ENCODE assay signal across 10 mouse cellular contexts in genomic region chr8:13036346-13036812, GRCm38 (mm10). TPM values are rescaled to one million over a fixed set of nuclear protein-coding genes. Genes with fewer than 3 reads are reported as not detected.
DNase-seq lines count a peak whose midpoint lies in the region; ATAC-seq and TF ChIP-seq lines count a peak whose summit lies in the region.
"Had no signal": no experiment of that assay in that cellular context is flagged by ENCODE, and none has a peak within 500 bp of the region (broad histone marks: within the 10 kb centered on the region; RNA-seq: fewer than 3 reads in every experiment).

No protein-coding gene starts in this region.

- H3K27me3 ChIP-seq in liver, adult 2 months (ENCODE audit: control insufficient read depth, insufficient read depth, low read length): no peaks in the 10 kb centered on the region
- H3K27me3 ChIP-seq in intestine, embryonic 16.5 days (replicated peaks; ENCODE audit: control insufficient read depth, insufficient read depth, low read length): no peaks in the 10 kb centered on the region

- TF ChIP-seq CTCF in liver, adult 2 months (IDR thresholded peaks at IDR 0.05; ENCODE audit: low read depth, low read length): no peak

- no peaks in the 10 kb centered on the region for H3K9me3 ChIP-seq in intestine, embryonic 16.5 days (ENCODE audit: control insufficient read depth, low read length)

- 22% methylated on average over 10 of the region's 10 CpGs for WGBS in liver, adult 2 months
- WGBS in intestine, embryonic 16.5 days: 85% methylated on average over 10 of the region's 10 CpGs

- peak; percentile 58 for ATAC-seq in granulocyte monocyte progenitor cell, adult 5-6 weeks (replicated peaks; ENCODE audit: poor library complexity, severe bottlenecking)
- ATAC-seq in intestine, embryonic 16.5 days: no peak

- H3K27ac ChIP-seq in liver, adult 2 months (replicated peaks; ENCODE audit: insufficient read depth, low read depth, low read length): peak overlapping the region; percentile 98
- no peak overlapping the region for H3K27ac ChIP-seq in intestine, embryonic 16.5 days (ENCODE audit: low read length)

- peaks cover 18% of the 10 kb centered on the region; the same call in 1 of the 2 replicates for H3K79me2 ChIP-seq in liver, adult 2 months (ENCODE audit: control insufficient read depth, insufficient read depth, low read length)

- DNase-seq in liver, adult 2 months (ENCODE audit: extremely low read depth, low read depth, low spot score): peak; percentile 97
- no peak for DNase-seq in liver
- peak; percentile 24 to 38 for DNase-seq in layer of hippocampus, postnatal 25 days (ENCODE audit: extremely low spot score in 1 of 2, low spot score in 1 of 2)
- DNase-seq in right cerebral cortex, adult 18-20 months: peak; percentile 56
- no peak for DNase-seq in thymus, postnatal 25 days
- DNase-seq in adrenal gland, adult 2 months: no peak
- DNase-seq: thymus, postnatal 4 days had no signal

- H3K4me2 ChIP-seq in intestine, embryonic 16.5 days (ENCODE audit: low read depth, low read length): no peak overlapping the region

- H3K9ac ChIP-seq in liver, adult 2 months (ENCODE audit: low read depth, low read length): peak overlapping the region; percentile 72
- H3K9ac ChIP-seq in intestine, embryonic 16.5 days (ENCODE audit: low read depth, low read length): no peak overlapping the region

- TF ChIP-seq POLR2A in liver, adult 2 months (IDR thresholded peaks at IDR 0.05; ENCODE audit: extremely low read depth, insufficient read depth, low read length): peak; percentile 27; the same call in 1 of the 2 replicates

- peaks cover 13% of the 10 kb centered on the region for H3K36me3 ChIP-seq in liver, adult 2 months (ENCODE audit: control insufficient read depth, insufficient read depth, low read length)
- H3K36me3 ChIP-seq in intestine, embryonic 16.5 days (ENCODE audit: control insufficient read depth, insufficient read depth, low read length): no peaks in the 10 kb centered on the region

- H3K4me3 ChIP-seq in liver, adult 2 months (ENCODE audit: insufficient read depth, low read depth, low read length): no peak overlapping the region
- no peak overlapping the region for H3K4me3 ChIP-seq in intestine, embryonic 16.5 days (ENCODE audit: low read length)

- peaks cover 25% of the 10 kb centered on the region for H3K4me1 ChIP-seq in liver, adult 2 months (ENCODE audit: control insufficient read depth, insufficient read depth, low read length)
- H3K4me1 ChIP-seq in intestine, embryonic 16.5 days (ENCODE audit: control insufficient read depth, insufficient read depth, low read length): 0 out of 2 replicates have a peak, but pooled peaks cover 3% of the 10 kb centered on the region

RNA-seq across cellular contexts. Expression of gene F10, which starts 0.7 kb away (rescaled TPM):
- 374 and 399 TPM in 2 replicates for total RNA-seq in liver, adult 2 months (2014; rRNA removed)
- polyA plus RNA-seq in liver, adult 2 months (2012; rRNA removed): 267 and 371 TPM in 2 replicates
- 27.7 and 33.4 TPM in 2 replicates for total RNA-seq in granulocyte monocyte progenitor cell, adult 5-6 weeks (2014; fragmentation: Nextera tagmentation)
- 21.3 and 23.1 TPM in 2 replicates for total RNA-seq in granulocyte monocyte progenitor cell, adult 5-6 weeks (2017)
- total RNA-seq in layer of hippocampus, postnatal 25 days (2021): not detected
- polyA plus RNA-seq in intestine, embryonic 16.5 days (2015; fragmentation: Nextera tagmentation; extraction: Ambion mirVana): 27.6 and 42.9 TPM in 2 replicates
- total RNA-seq in adrenal gland, adult 2 months (2021): 1 to 10 TPM in 1 of 2 experiments, under 1 TPM in 1; 0.66 to 4.1 TPM
- 0.17 and 0.52 TPM in 2 replicates for polyA plus RNA-seq in adrenal gland, adult 2 months (2012; rRNA removed)

RNA-seq across cellular contexts. Expression of gene F7, which starts 10.5 kb away (rescaled TPM):
- total RNA-seq in liver, adult 2 months (2014; rRNA removed): 95.0 and 117 TPM in 2 replicates
- 173 and 185 TPM in 2 replicates for polyA plus RNA-seq in liver, adult 2 months (2012; rRNA removed)
- total RNA-seq in granulocyte monocyte progenitor cell, adult 5-6 weeks (2014; fragmentation: Nextera tagmentation): 1.3 TPM in 1 of 2 replicates, not detected in the other
- 0.46 and 1.0 TPM in 2 replicates for total RNA-seq in granulocyte monocyte progenitor cell, adult 5-6 weeks (2017)
- not detected for total RNA-seq in layer of hippocampus, postnatal 25 days (2021)
- polyA plus RNA-seq in intestine, embryonic 16.5 days (2015; fragmentation: Nextera tagmentation; extraction: Ambion mirVana): 0.13 and 0.18 TPM in 2 replicates
- total RNA-seq in adrenal gland, adult 2 months (2021): 1 to 10 TPM in 1 of 2 experiments, under 1 TPM in 1; 0.24 to 1.8 TPM
- 0.12 and 0.33 TPM in 2 replicates for polyA plus RNA-seq in adrenal gland, adult 2 months (2012; rRNA removed)
- polyA plus RNA-seq: intestine, embryonic 14.5 days had no signal

RNA-seq across cellular contexts. Expression of gene Proz, which starts 24.3 kb away (rescaled TPM):
- 240 and 252 TPM in 2 replicates for total RNA-seq in liver, adult 2 months (2014; rRNA removed)
- 374 and 460 TPM in 2 replicates for polyA plus RNA-seq in liver, adult 2 months (2012; rRNA removed)
- not detected in 2 replicates for total RNA-seq in granulocyte monocyte progenitor cell, adult 5-6 weeks (2014; fragmentation: Nextera tagmentation)
- 0.09 and 0.21 TPM in 2 replicates for total RNA-seq in granulocyte monocyte progenitor cell, adult 5-6 weeks (2017)
- total RNA-seq in layer of hippocampus, postnatal 25 days (2021): not detected
- 13.0 and 18.5 TPM in 2 replicates for polyA plus RNA-seq in intestine, embryonic 16.5 days (2015; fragmentation: Nextera tagmentation; extraction: Ambion mirVana)
- total RNA-seq in adrenal gland, adult 2 months (2021): under 1 TPM in 1 of 2 experiments, not detected in 1; 0.75 TPM
- polyA plus RNA-seq in adrenal gland, adult 2 months (2012; rRNA removed): 0.16 TPM in 1 of 2 replicates, not detected in the other

Comparison
In these comparisons a context has a peak if more than half of its experiments do, and no peak if none do; other contexts are left out.
1. DNase-seq: peak in liver, adult 2 months (single experiment), layer of hippocampus, postnatal 25 days (2 of 2) and right cerebral cortex, adult 18-20 months (single experiment); none in liver (single experiment), thymus, postnatal 25 days (single experiment) and adrenal gland, adult 2 months (single experiment).
2. RNA of gene F10, which starts 0.7 kb away (total RNA-seq): 374 to 399 TPM in liver, adult 2 months; 21.3 to 33.4 TPM in granulocyte monocyte progenitor cell, adult 5-6 weeks, 0.66 to 4.1 TPM in adrenal gland, adult 2 months and not detected in layer of hippocampus, postnatal 25 days; every median in the first group is over 10 times any median in the second.
3. RNA of gene F7, which starts 10.5 kb away (total RNA-seq): 95.0 to 117 TPM in liver, adult 2 months; 0.24 to 1.8 TPM in adrenal gland, adult 2 months, 0.46 to 1.3 TPM in granulocyte monocyte progenitor cell, adult 5-6 weeks and not detected in layer of hippocampus, postnatal 25 days; every median in the first group is over 10 times any median in the second.
4. RNA of gene Proz, which starts 24.3 kb away (total RNA-seq): 240 to 252 TPM in liver, adult 2 months; 0.75 TPM in adrenal gland, adult 2 months, 0.09 to 0.21 TPM in granulocyte monocyte progenitor cell, adult 5-6 weeks and not detected in layer of hippocampus, postnatal 25 days; every median in the first group is over 100 times any median in the second.